ENCODE assay signal across 16 mouse cellular contexts in the genomic region with DNA sequence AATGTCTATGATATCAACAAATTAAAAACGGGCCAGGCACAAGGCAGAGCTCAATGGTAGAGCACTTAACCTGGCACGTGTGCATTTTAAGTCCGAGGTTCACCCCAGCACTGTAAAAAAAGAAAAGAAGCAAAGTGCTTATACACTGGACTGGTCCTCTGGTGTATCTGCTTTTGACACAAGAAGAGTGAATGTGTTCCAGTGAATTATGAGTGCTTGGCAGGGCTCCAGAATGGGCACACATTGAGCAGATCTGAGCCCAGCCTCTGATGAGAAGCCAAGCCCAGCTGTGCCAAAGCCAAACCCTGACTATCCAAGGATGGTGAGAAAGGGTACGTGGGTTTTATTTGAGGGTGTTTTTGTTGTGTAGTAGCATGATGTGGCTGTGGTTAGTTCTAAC.
DNase-seq lines count a peak whose midpoint lies in the region; ATAC-seq lines count a peak whose summit lies in the region.
"Had no signal": no experiment of that assay in that cellular context is flagged by ENCODE, and none has a peak within 500 bp of the region (broad histone marks: within the 10 kb centered on the region; RNA-seq: fewer than 3 reads in every experiment).

No protein-coding gene starts in this region.

- peaks cover 42% of the 10 kb centered on the region for H3K4me1 ChIP-seq in embryonic facial prominence, embryonic 13.5 days
- peaks cover 15% of the 10 kb centered on the region for H3K4me1 ChIP-seq in embryonic facial prominence, embryonic 10.5 days
- H3K4me1 ChIP-seq: heart, embryonic 13.5 days; liver, embryonic 13.5 days had no signal

- H3K4me3 ChIP-seq in embryonic facial prominence, embryonic 13.5 days: no peak overlapping the region
- no peak overlapping the region for H3K4me3 ChIP-seq in embryonic facial prominence, embryonic 10.5 days
- H3K4me3 ChIP-seq: erythroblast, embryonic 14.5 days; heart, embryonic 13.5 days; kidney, embryonic 15.5 days; liver, embryonic 13.5 days; myocyte had no signal

- ATAC-seq in embryonic facial prominence, embryonic 13.5 days (ENCODE audit: insufficient number of reproducible peaks, insufficient read depth, low FRiP score, low TSS enrichment, low read depth): no peak
- ATAC-seq: inflammation-experienced regulatory T-cells, adult 6 months had no signal

- WGBS in embryonic facial prominence, embryonic 13.5 days: 56% methylated on average over 4 of the region's 4 CpGs
- 88% methylated on average over 4 of the region's 4 CpGs for WGBS in embryonic facial prominence, embryonic 10.5 days

- no peaks in the 10 kb centered on the region for H3K27me3 ChIP-seq in embryonic facial prominence, embryonic 13.5 days
- no peaks in the 10 kb centered on the region for H3K27me3 ChIP-seq in embryonic facial prominence, embryonic 10.5 days (replicated peaks; ENCODE audit: low read depth, poor library complexity, severe bottlenecking)
- H3K27me3 ChIP-seq: kidney, embryonic 15.5 days; liver, embryonic 13.5 days had no signal

- H3K27ac ChIP-seq in embryonic facial prominence, embryonic 13.5 days: peak overlapping the region; percentile 28; the same call in 1 of the 2 replicates
- H3K27ac ChIP-seq in embryonic facial prominence, embryonic 10.5 days (replicated peaks): no peak overlapping the region
- H3K27ac ChIP-seq: heart, embryonic 13.5 days; kidney, embryonic 15.5 days; liver, embryonic 13.5 days had no signal

- H3K9me3 ChIP-seq in embryonic facial prominence, embryonic 13.5 days: no peaks in the 10 kb centered on the region
- H3K9me3 ChIP-seq in embryonic facial prominence, embryonic 10.5 days: no peaks in the 10 kb centered on the region
- H3K9me3 ChIP-seq: heart, embryonic 13.5 days; kidney, embryonic 15.5 days; liver, embryonic 13.5 days had no signal

- no peak for DNase-seq in embryonic facial prominence, embryonic 10.5 days (ENCODE audit: low spot score)
- DNase-seq in layer of hippocampus, postnatal 14 days (ENCODE audit: low spot score in 2 of 2): peak; percentile 37 to 63
- DNase-seq in layer of hippocampus, adult 11-12 months (ENCODE audit: low spot score): no peak
- DNase-seq in Muller cell, postnatal 12 days (ENCODE audit: inconsistent ontology term): peak; percentile 17
- peak; percentile 62 to 81 for DNase-seq in adrenal gland, postnatal 36 days
- no peak for DNase-seq in T-cell, adult 2 months (ENCODE audit: low spot score)
- DNase-seq: cerebellum, adult 11 months; liver, embryonic 13.5 days; right cerebral cortex, postnatal 25 days; thymus, postnatal 4 days had no signal

- H3K36me3 ChIP-seq in embryonic facial prominence, embryonic 13.5 days: no peaks in the 10 kb centered on the region
- H3K36me3 ChIP-seq in embryonic facial prominence, embryonic 10.5 days (replicated peaks): no peaks in the 10 kb centered on the region
- H3K36me3 ChIP-seq: heart, embryonic 13.5 days; kidney, embryonic 15.5 days; liver, embryonic 13.5 days had no signal

- H3K4me2 ChIP-seq in embryonic facial prominence, embryonic 13.5 days: no peak overlapping the region
- H3K4me2 ChIP-seq: heart, embryonic 13.5 days; kidney, embryonic 15.5 days; liver, embryonic 13.5 days had no signal

- no peak overlapping the region for H3K9ac ChIP-seq in embryonic facial prominence, embryonic 13.5 days
- H3K9ac ChIP-seq: heart, embryonic 13.5 days; kidney, embryonic 15.5 days; liver, embryonic 13.5 days had no signal

Comparison
In these comparisons a context has a peak if more than half of its experiments do, and no peak if none do; other contexts are left out.
1. DNase-seq: peak in layer of hippocampus, postnatal 14 days (2 of 2), Muller cell, postnatal 12 days (single experiment) and adrenal gland, postnatal 36 days (2 of 2); none in embryonic facial prominence, embryonic 10.5 days (single experiment), layer of hippocampus, adult 11-12 months (single experiment) and T-cell, adult 2 months (single experiment).